Mouse (Mus musculus) heart, adult 2 months (tissue): ENCODE measurements around the gene 2810459M11Rik.

ENCODE experiments used
- CTCF ChIP-seq: fragments of 200-600 bp; IDR thresholded peaks from 2 replicates; pipeline ENCODE4 v1.8.1; 2022; ENCODE audit warnings: antibody characterized with exemption, mild to moderate bottlenecking, moderate library complexity
- POLR2A ChIP-seq: fragments of 200-500 bp; IDR thresholded peaks from 2 replicates; pipeline ENCODE4 v1.6.1; 2011; ENCODE audit warnings: mild to moderate bottlenecking, low read depth, low read length, control low read depth; ENCODE audit not compliant: insufficient read depth

DNA sequence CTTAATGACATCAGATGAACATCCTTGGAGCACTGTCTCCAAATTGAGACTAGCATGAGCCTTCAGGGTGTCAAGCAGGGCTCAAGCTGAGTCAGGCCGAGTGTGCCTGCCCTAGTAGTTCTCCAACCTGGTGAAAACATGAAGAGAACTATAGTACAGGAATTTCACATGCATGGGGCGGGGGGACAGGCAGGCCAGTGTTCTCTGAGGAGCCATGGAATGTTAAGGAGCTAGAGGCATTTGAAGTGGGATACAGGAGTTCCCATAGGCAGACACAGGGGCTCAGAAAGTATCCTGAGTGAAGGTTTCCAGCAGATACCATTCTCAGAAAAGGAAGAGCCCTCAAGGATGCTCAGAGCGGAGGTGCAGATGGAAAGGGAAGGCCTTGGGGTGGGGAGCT is 3.1 kb downstream of the 2810459M11Rik start:
- TF ChIP-seq CTCF (no peak), POLR2A (no peak)
